Mouse (Mus musculus) kidney, postnatal 0 days (tissue): ENCODE data around the gene Nudt14. TPM values are rescaled to one million over a fixed set of nuclear protein-coding genes. Genes with fewer than 3 reads are reported as not detected.

Source experiments
- ATAC-seq: fragments of 200-750 bp; cut with Nextera tagmentation; replicated peaks from 2 replicates; pipeline ENCODE4 v1.8.0; 2017; ENCODE audit warnings: low read depth, moderate number of reproducible peaks, moderate TSS enrichment, moderate library complexity; ENCODE audit not compliant: low FRiP score
- DNase-seq: peaks from one replicate; pipeline ENCODE4 v3.0.0-alpha.2; 2016; ENCODE audit warnings: low spot score
- H3K27ac ChIP-seq: fragments of 300-500 bp; sonication (generic); 2 replicates; pipeline ENCODE4 v1.5.1; 2014; ENCODE audit warnings: mild to moderate bottlenecking
- H3K27me3 ChIP-seq: fragments of 300-500 bp; sonication (generic); 2 replicates; pipeline ENCODE4 v1.6.1; 2014; ENCODE audit warnings: low read length, mixed read lengths; ENCODE audit not compliant: insufficient read depth
- H3K36me3 ChIP-seq: fragments of 300-500 bp; sonication (generic); 2 replicates; pipeline ENCODE4 v1.6.1; 2014; ENCODE audit warnings: low read length, mixed read lengths; ENCODE audit not compliant: insufficient read depth
- H3K4me1 ChIP-seq: fragments of 300-500 bp; sonication (generic); replicated peaks from 2 replicates; pipeline ENCODE4 v1.6.1; 2014; ENCODE audit warnings: antibody characterized with exemption, low read length, mixed read lengths; ENCODE audit not compliant: insufficient read depth
- H3K4me2 ChIP-seq: fragments of 300-500 bp; sonication (generic); 2 replicates; pipeline ENCODE4 v1.6.1; 2014; ENCODE audit warnings: mild to moderate bottlenecking, low read length, moderate library complexity, mixed read lengths
- H3K4me3 ChIP-seq: fragments of 300-500 bp; sonication (generic); replicated peaks from 2 replicates; pipeline ENCODE4 v1.5.1; 2014; ENCODE audit warnings: low read depth, low read length
- H3K9ac ChIP-seq: fragments of 300-500 bp; sonication (generic); 2 replicates; pipeline ENCODE4 v1.6.1; 2014; ENCODE audit warnings: low read depth, low read length
- H3K9me3 ChIP-seq: fragments of 300-500 bp; sonication (generic); replicated peaks from 2 replicates; pipeline ENCODE4 v1.6.1; 2016; ENCODE audit warnings: low read length, inconsistent platforms, mixed read lengths
- CTCF ChIP-seq: IDR thresholded peaks from 2 replicates; pipeline ENCODE4 v1.5.1; 2016; ENCODE audit warnings: antibody characterized with exemption, low read depth, mild to moderate bottlenecking, moderate library complexity
- WGBS: fragments of 180-500 bp; shearing (Covaris S2); extraction: QIAGEN DNeasy Blood & Tissue Kit; methylation state at CpG from one replicate; pipeline ENCODE4 v1.1.7; 2014; 5-methylcytosine and 5-hydroxymethylcytosine counted together
- polyA plus RNA-seq: library from polyadenylated mRNA; unstranded; fragments of >200 nt; fragmentation: Nextera tagmentation; extraction: Ambion mirVana; gene quantifications from 2 replicates; pipeline ENCODE4 v1.2.1, GENCODE M21; 2015

Nudt14 gene
- polyA plus RNA-seq, 1 experiment from 2014 or later: 99.2 TPM

- TF ChIP-seq CTCF: no peak
- H3K27me3 ChIP-seq: no peaks in the 10 kb centered on the region
- no peaks in the 10 kb centered on the region for H3K9me3 ChIP-seq
- H3K4me2 ChIP-seq: peak overlapping the region; percentile 94; the same call in 1 of the 2 replicates
- H3K27ac ChIP-seq: peak overlapping the region; percentile 58
- H3K4me3 ChIP-seq: no peak overlapping the region
- H3K9ac ChIP-seq: no peak overlapping the region
- 15% methylated on average over 7 of the region's 7 CpGs for WGBS
- peaks cover 18% of the 10 kb centered on the region for H3K4me1 ChIP-seq
- no peaks in the 10 kb centered on the region for H3K36me3 ChIP-seq
- DNase-seq: no peak
- ATAC-seq: no peak
Observed at GRCm38 (mm10) chr12:112951150-112951842, 9.4 kb upstream of the Nudt14 start.

- DNase-seq (no peak), ATAC-seq (no peak)
- Histone ChIP-seq H3K27ac (peak overlapping the region; percentile 58), H3K27me3 (no peaks in the 10 kb centered on the region), H3K4me2 (peak overlapping the region; percentile 94), H3K4me3 (peak overlapping the region; percentile 54), H3K9ac (peak overlapping the region; percentile 71; the same call in 1 of the 2 replicates), H3K36me3 (no peaks in the 10 kb centered on the region), H3K9me3 (no peaks in the 10 kb centered on the region), H3K4me1 (peaks cover 18% of the 10 kb centered on the region)
- 3% methylated on average over 6 of the region's 6 CpGs for WGBS
- no peak for TF ChIP-seq CTCF
Observed at GRCm38 (mm10) chr12:112950761-112951129, 8.8 kb upstream of the Nudt14 start.

GRCm38 (mm10) chr12:112950040-112950760 lies 8.3 kb upstream of the Nudt14 start:
- Histone ChIP-seq H3K27ac (peak overlapping the region; percentile 58), H3K9me3 (no peaks in the 10 kb centered on the region), H3K4me1 (peaks cover 18% of the 10 kb centered on the region), H3K36me3 (no peaks in the 10 kb centered on the region), H3K9ac (peak overlapping the region; percentile 71), H3K4me2 (peak overlapping the region; percentile 94), H3K27me3 (no peaks in the 10 kb centered on the region), H3K4me3 (peak overlapping the region; percentile 54)
- TF ChIP-seq CTCF: no peak
- DNase-seq: peak; percentile 95
- ATAC-seq: peak; percentile 71
- under 1% methylated on average over 55 of the region's 58 CpGs for WGBS

DNA sequence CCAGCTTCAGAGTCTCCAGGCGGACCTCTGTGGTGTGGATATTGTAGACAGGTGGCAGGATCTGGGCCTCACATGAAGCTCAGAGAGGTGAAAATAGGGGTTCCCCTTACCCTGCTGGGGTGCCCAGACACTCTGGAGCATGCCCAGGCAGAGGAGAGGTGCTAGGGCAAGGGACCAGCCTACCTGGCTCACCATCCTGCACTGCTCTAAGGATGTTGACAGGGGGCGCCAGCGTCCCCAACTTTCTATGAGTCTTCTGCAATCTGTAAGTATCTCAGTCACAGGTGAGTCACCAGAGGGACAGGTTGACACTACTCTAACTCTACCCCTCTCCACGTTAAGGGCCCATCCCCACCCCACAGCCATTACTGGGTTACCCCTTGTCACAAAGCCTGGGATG lies 5.4 kb upstream of the Nudt14 start:
- Histone ChIP-seq H3K36me3 (no peaks in the 10 kb centered on the region), H3K4me1 (peaks cover 12% of the 10 kb centered on the region), H3K9ac (no peak overlapping the region), H3K4me2 (no peak overlapping the region), H3K27ac (no peak overlapping the region), H3K9me3 (no peaks in the 10 kb centered on the region), H3K27me3 (no peaks in the 10 kb centered on the region), H3K4me3 (no peak overlapping the region)
- DNase-seq (no peak), ATAC-seq (no peak)
- 27% methylated on average over 4 of the region's 4 CpGs for WGBS
- TF ChIP-seq CTCF: peak; percentile 51

DNA sequence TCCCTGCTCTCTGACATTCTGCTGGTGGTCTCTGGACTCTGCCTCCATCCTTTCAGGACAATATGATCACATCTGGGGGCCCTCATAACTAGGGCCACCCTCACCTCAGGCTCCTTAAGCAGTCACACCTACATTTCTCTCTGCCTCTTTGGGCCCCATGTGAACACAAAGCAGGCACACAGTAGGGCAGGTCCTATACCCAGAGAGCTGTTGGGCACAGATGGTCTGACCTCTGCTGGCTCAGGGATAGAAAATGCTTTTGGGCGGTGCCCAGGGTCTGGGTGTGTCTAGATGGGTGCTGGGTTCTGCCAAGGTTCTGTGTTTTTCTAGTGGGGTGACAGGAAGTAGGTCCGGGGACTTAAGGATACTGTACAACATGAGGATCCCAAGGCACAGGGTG lies 1.7 kb upstream of the Nudt14 start:
- Histone ChIP-seq H3K9ac (no peak overlapping the region), H3K4me3 (no peak overlapping the region), H3K4me1 (peaks cover 9% of the 10 kb centered on the region), H3K27ac (no peak overlapping the region), H3K36me3 (no peaks in the 10 kb centered on the region), H3K27me3 (no peaks in the 10 kb centered on the region), H3K4me2 (no peak overlapping the region), H3K9me3 (no peaks in the 10 kb centered on the region)
- DNase-seq (no peak), ATAC-seq (no peak)
- TF ChIP-seq CTCF: 0 out of 2 replicates have a peak, but pooled peaks have one; percentile 1
- WGBS: 79% methylated on average over 2 of the region's 2 CpGs

GRCm38 (mm10) chr12:112941156-112941775 lies 658 bp downstream of the Nudt14 start:
- Histone ChIP-seq H3K27ac (no peak overlapping the region; the same call in 1 of the 2 replicates), H3K4me3 (peak overlapping the region; percentile 68), H3K4me2 (peak overlapping the region; percentile 64), H3K4me1 (peaks cover 9% of the 10 kb centered on the region), H3K36me3 (no peaks in the 10 kb centered on the region), H3K9ac (peak overlapping the region; percentile 82), H3K27me3 (no peaks in the 10 kb centered on the region), H3K9me3 (no peaks in the 10 kb centered on the region)
- TF ChIP-seq CTCF: no peak
- ATAC-seq (peak; percentile 1; the same call in 1 of the 2 replicates), DNase-seq (no peak)
- 42% methylated on average over 10 of the region's 10 CpGs for WGBS
